Mouse (Mus musculus): ENCODE data around the gene Rmdn2.

GRCm38 (mm10) chr17:79714368-79714895, 102.8 kb downstream of the Rmdn2 start:
- no peak for TF ChIP-seq CTCF (conservative IDR thresholded peaks at IDR 0.05; ENCODE audit: insufficient read depth, insufficient read length, low read depth, low read length)
- TF ChIP-seq POLR2A (IDR thresholded peaks at IDR 0.05; ENCODE audit: low read depth, low read length): no peak
